Mouse (Mus musculus): ENCODE results near the gene Akr1b10.
A peak's percentile ranks its signal among the peaks of the same experiment; 100 is the strongest.
"Not testable (repeated sequence)": the region's sequence is repeated elsewhere in the genome, so short reads cannot be mapped to it uniquely, and the experiment has no call there.

The Akr1b10 gene

GRCm38 (mm10) chr6:34384110-34384661, at the start of gene Akr1b10:
TSS of gene Akr1b10 (plus strand) at chr6:34384218.
- DNase-seq (ENCODE audit: low read depth) = peak; percentile 91

GRCm38 (mm10) chr6:34334673-34335072, 49.3 kb upstream of the Akr1b10 start:
- peak; percentile 31 for DNase-seq (ENCODE audit: low read depth)

- peak; percentile 43 for DNase-seq (ENCODE audit: low read depth)
Observed at GRCm38 (mm10) chr6:34337799-34338198, 46.2 kb upstream of the Akr1b10 start.

DNA sequence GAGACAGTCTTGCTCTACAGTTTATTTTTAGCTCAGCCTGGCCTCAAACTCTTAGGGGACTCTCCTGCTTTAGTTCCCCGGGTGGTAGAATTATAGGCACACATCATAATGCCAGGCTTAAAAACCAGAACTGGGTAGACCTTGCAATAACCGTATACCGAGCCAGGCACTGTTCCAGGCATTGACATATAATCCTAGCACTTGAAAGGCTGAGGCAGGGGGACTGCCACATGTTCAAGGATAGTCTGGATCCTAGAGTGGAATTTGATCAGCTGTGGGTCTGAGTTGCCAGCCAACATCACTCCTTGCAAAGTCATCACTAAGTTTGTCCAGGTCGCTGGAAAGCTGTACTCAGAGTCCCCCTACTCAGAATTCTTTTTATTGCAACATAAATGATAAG, 42.0 kb upstream of the Akr1b10 start:
- DNase-seq (ENCODE audit: low read depth) = no peak

DNA sequence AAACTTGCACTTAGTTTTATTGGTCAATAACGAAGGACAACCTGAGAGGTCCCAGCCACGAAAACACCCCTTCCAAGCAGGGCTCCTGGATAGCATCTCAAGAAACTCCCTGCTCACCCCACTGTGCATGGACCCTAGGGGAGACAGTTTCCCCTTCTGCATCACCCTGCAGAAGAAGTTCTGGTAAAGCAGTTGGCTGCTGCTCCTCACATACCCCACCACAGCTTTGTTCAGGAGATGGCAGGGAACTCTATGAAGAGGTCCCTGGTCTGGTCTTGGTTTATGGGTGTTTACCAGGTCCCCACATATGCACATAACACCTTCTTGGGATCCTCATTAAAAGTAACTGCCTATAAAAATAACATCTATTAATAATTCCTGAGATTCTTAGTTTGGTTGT, 41.5 kb upstream of the Akr1b10 start:
- DNase-seq (ENCODE audit: low read depth) = no peak

DNA sequence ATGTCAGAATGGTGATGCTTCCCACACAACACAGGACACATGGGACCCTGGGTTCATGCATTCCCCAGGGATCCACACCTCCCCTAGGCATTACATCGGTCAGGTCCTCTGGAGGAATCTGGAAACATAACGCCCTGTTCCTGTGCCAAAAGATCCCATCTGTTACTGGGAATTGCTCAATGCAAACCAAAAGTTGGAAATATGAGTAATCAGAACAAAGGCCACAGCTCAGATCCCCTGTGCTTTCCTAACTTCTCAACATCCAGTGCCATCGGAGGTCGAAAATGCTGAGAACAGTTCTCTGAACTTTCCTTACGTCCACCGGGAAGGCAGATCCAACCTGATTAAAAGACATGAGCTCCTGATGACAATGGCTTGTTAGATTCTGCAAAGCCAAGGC, 40.6 kb upstream of the Akr1b10 start:
- peak; percentile 91 for DNase-seq (ENCODE audit: low read depth)

DNA sequence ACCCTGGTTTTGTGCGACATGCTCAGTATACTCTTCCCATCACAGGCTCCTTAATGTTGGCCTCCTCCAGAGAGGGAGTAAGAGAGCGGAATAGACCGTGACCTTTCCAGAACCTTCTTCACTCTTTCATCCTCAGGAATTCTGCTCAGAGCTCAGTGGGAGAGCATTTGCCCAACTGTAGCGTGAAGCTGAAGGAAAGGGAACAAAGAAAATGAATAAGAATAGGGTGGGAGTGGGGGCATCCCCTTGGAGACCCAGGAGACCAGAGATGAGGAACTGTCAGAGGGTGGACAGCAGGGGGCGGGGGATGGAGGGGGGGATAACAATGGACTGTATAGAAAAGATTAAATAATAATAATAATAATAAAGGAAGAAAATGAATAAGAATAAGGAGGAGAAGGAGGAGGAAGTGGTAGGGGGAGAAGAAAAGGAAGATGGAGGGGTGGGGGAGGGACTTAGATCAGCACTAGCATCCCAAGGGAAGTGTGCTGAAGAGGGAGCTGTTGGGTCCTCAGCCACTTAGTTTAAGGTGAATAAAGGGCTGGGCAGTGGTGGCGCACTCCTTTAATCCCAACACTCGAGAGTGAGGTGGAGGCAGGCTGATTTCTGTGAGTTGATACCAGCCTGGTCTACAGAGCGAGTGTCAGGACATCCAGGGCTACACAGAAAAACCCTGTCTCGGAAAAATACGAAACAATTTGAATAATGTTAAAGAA, 39.7 kb upstream of the Akr1b10 start:
- no peak for DNase-seq (ENCODE audit: low read depth)

GRCm38 (mm10) chr6:34344935-34345334, 39.1 kb upstream of the Akr1b10 start:
- no peak for DNase-seq (ENCODE audit: low read depth)

DNA sequence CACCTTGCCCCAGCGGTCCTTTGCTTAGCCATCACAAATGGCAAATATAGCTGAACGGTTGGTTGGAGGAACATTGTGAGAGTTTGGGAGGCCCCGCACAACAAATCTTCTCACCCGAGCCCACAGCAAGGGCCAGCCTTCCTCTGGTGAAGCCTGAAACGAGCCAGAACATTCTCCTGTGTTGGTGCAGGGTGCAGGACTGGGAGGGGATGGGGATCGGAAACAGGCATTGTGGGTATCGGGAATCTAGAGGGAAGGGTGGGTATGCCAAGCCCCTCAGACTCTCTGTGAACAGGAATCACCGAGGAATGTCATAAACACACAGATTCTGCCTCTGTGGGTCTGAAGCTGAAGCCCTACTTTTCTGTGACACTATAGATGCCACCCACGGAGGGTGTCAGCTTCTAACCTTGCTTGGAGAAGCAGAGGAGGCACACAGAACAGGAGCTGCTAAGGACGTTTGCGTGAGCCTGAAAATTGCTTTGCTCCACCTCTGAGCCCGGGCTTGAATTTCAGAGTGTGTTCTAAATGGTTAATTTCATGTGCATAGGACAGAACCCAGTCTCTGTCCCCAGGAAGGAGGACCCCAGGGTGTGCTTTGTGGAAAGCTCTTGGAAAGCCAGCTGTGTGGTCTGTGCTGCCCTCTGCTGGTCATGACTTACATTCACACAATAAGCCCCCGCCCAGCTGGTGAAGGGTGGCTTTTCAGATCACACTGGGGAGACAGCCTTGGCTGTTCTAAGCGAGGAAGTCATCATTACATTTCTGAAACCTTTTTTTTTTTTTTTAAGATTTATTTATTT, 37.7 kb upstream of the Akr1b10 start:
- DNase-seq (ENCODE audit: low read depth) = peak; percentile 91

- DNase-seq (ENCODE audit: low read depth) = no peak
Observed at GRCm38 (mm10) chr6:34350037-34350699, 33.9 kb upstream of the Akr1b10 start.

GRCm38 (mm10) chr6:34351481-34351880, 32.5 kb upstream of the Akr1b10 start:
- not testable (repeated sequence) for DNase-seq (ENCODE audit: low read depth)

DNA sequence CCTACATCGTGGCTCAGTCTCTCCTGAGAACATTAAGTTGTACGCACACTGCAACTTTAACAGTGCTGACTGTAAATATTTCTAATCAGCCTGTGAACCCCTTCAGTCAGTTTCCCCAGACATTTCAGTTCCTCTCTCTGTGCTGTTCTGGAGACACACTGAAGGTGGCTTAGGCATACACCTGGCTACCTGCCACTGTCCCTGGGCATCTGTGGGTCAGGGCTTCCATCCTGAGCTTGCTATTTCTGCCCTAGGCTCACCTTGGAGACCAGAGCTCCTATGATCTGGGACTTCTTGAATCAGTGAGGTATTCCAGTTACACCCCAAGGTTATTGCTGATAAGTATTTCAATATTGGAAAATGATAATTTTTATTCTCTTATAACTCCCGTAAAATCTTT, 31.6 kb upstream of the Akr1b10 start:
- DNase-seq (ENCODE audit: low read depth) = no peak

GRCm38 (mm10) chr6:34353658-34354353, 30.2 kb upstream of the Akr1b10 start, which contains the start of gene Akr1b8:
TSS of gene Akr1b8 (plus strand) at chr6:34354119.
- peak; percentile 78 for DNase-seq (ENCODE audit: low read depth)

GRCm38 (mm10) chr6:34354354-34355348, 29.4 kb upstream of the Akr1b10 start:
- no peak for DNase-seq (ENCODE audit: low read depth)

- DNase-seq (ENCODE audit: low read depth) = peak; percentile 34
Observed at GRCm38 (mm10) chr6:34355349-34355747, 28.7 kb upstream of the Akr1b10 start.

DNA sequence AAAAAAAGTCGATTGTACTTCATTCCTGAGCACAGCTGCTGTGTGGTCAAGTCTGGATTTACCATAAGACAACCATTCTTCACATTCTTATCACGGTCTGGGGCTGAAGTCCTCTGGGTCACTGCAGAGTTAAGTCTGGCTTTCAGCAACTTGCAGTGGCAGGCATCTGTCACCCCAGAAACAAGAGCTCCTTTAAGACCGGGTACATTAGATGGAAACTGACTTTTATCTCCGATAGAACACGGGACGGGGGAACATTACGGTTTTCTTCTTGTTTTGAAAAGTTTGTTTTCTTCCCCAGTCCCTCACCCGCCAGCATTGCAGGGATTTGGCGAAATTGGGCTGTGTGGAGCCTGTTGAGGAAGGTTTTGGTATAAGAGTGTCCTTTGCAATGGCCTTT, 28.2 kb upstream of the Akr1b10 start:
- DNase-seq (ENCODE audit: low read depth) = no peak

DNA sequence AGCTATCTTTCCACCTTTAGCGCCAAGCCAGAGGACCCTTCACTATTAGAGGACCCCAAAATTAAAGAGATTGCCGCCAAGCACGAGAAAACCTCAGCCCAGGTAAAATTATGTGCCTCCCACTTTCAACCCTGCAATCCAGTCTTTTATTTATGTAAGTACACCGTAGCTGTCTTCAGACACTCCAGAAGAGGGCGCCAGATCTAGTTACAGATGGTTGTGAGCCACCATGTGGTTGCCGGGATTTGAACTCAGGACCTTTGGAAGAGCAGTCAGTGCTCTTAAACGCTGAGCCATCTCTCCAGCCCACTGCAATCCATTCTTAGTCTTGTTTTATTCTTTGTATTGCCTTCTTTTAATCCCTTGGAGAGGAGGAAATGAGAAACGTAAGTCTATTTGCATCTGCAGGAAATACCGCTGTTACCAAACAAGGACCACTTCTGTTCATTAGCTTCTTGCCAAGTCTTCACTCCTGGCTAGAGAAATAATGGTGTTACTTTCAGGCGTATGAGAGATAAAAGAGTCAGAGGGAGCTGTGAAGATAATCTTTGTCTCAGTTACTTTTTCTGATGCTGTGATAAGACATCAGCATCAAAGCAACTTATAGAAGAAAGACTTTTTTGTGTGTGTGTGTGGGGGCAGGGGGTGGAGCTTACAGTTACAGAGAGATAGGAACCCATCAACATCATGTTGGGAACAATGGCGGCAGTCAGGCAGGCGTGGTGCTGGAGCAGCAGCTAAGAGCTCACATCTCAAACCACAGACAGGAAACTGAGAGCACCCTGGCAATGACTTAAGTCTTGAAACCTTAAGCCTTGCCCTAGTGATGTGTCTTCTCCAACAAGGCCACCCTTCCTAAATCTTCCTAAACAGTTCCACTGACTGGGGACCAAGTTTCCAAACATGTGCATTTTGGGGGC, 19.5 kb upstream of the Akr1b10 start:
- no peak for DNase-seq (ENCODE audit: low read depth)

DNA sequence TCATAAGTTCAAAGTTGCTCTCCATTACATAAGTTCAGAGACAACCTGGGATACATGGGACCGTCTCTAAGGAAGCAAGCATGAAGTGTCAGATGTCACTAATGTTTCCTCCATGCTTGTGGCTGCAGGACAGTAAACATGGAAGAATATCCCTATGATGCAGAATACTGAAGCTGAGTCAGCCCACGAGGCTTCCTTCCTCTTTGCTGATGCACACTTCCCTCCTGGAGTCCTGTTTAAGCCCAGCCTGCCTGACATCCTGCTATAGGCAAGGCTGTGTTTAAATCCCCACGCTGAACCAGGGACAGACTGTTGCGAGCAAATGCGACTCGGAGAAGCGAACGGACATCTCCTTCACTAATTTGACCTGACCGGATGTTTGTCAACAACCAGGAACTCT, 16.0 kb upstream of the Akr1b10 start:
- no peak for DNase-seq (ENCODE audit: low read depth)

DNA sequence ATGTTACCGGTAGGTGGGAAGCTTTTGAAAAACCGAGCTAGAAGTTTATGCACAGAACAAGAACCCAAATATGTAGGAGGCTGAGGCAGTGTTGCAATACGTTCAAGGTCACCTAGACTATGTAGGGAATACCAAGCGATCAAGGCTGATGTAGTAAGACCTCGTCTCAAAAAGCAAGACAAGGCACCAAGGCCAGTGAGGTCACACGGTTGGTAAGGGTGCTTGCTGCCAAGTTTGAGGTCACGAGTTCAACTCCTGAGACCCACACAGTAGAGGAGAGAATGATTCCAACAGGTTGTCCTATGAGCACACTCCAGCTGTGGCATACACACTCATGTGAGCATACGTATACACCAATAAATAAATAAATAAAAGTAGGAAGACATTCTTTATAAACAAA, 13.9 kb upstream of the Akr1b10 start:
- no peak for DNase-seq (ENCODE audit: low read depth)
